Mouse (Mus musculus) 3134 (cell line): ENCODE results near the gene Pogk.

Experiments
- DNase-seq: peaks from one replicate; pipeline ENCODE4 v3.0.0-alpha.2; 2011; ENCODE audit warnings: low spot score; ENCODE audit not compliant: insufficient read length; ENCODE audit errors: extremely low read depth

The Pogk gene

GRCm38 (mm10) chr1:166409701-166410220, at the start of gene Pogk:
Pogk (minus strand) TSS chr1:166409863.
- no peak for DNase-seq

DNA sequence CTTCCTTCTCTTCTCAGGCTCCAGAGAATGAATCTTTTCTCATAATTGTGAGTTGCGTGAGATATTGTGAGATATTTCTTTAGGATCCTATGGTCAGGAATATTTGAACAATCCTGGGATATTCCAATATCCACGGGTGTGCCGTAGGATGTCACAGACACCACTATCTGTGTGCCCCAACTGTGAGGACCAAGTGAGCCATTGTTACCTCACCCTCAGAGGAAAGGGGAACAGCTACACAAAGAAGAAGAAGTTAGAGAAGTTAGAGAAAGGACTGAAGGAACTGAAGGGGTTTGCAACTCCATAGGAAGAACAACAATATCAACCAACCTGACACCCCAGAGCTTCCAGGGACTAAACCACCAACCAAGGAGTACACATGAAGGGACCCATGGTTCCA, 32.3 kb upstream of the Pogk start:
- DNase-seq = no peak

DNA sequence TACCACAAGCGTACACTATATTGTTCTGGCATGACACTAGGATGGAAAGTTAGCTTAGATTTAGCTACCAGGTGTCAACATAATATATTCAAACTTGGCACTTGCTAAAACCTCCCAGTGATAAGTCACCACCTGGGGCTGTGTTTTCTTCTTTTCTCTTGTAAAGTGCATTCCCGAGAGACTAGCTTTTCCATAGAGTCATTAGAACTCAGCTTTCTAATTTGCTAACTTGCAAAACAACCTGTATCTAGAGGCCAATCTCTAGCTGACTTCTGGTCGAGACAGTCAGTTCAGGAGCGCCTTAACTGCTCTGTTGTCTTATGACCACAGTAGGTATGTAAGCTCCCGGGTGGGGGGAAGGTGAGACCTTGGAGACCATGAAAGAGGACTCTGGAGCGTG, 29.8 kb upstream of the Pogk start:
- DNase-seq = no peak

- DNase-seq = no peak
Observed at GRCm38 (mm10) chr1:166429809-166430431, 20.3 kb upstream of the Pogk start.

GRCm38 (mm10) chr1:166429053-166429452, 19.4 kb upstream of the Pogk start:
- no peak for DNase-seq

- no peak for DNase-seq
Observed at GRCm38 (mm10) chr1:166412266-166412665, 2.6 kb upstream of the Pogk start.

DNA sequence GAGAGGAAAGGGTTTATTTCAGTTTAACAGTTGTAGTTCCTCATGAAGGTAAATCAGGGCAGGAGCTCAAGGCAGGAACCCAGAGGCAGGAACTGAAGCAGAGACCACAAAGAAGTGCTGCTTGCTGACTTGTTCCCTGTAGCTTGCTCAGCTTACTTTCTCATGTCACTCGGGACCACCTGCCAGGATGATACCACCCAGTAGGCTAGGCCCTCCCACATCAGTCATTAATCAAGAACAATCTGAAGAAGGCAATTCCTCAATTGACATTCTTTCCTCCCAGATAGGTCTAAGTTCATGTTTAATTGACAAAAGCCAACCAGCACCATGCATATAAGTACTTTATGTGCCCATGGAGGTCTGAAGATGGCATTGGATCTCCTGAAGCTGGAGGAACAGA, 1.9 kb upstream of the Pogk start:
- DNase-seq = no peak

- DNase-seq = no peak
Observed at GRCm38 (mm10) chr1:166409177-166409700, 424 bp downstream of the Pogk start.

GRCm38 (mm10) chr1:166403846-166404245, 5.8 kb downstream of the Pogk start:
- no peak for DNase-seq

DNA sequence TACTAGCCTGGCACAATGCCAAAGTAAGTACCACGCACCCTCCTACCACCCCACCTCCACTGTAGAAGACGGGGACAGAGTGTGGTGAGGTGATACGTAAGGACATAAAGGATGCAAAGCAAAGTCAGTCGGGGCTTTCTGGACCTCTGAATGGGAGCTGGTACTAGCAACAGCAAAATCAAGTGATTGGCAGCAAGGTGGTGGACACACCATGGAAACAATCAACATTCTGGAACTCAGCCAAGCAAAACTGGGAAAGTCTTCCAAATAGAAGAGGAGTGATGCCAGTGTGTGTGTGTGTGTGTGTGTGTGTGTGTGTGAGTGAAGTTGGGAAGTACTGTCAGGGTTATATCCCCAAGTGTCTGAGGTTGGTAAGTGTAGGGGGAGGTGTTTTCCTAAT, 7.7 kb downstream of the Pogk start:
- DNase-seq = no peak

GRCm38 (mm10) chr1:166401455-166401854, 8.2 kb downstream of the Pogk start:
- DNase-seq = no peak

GRCm38 (mm10) chr1:166396381-166396780, 13.3 kb downstream of the Pogk start:
- DNase-seq = no peak

- DNase-seq = no peak
Observed at GRCm38 (mm10) chr1:166395661-166396060, 14.0 kb downstream of the Pogk start.

- no peak for DNase-seq
Observed at GRCm38 (mm10) chr1:166394770-166395169, 14.9 kb downstream of the Pogk start.

GRCm38 (mm10) chr1:166391671-166392070, 18.0 kb downstream of the Pogk start:
- DNase-seq = no peak

- DNase-seq = no peak
Observed at GRCm38 (mm10) chr1:166389406-166390125, 20.1 kb downstream of the Pogk start.

GRCm38 (mm10) chr1:166388511-166388910, 21.2 kb downstream of the Pogk start:
- DNase-seq = no peak

DNA sequence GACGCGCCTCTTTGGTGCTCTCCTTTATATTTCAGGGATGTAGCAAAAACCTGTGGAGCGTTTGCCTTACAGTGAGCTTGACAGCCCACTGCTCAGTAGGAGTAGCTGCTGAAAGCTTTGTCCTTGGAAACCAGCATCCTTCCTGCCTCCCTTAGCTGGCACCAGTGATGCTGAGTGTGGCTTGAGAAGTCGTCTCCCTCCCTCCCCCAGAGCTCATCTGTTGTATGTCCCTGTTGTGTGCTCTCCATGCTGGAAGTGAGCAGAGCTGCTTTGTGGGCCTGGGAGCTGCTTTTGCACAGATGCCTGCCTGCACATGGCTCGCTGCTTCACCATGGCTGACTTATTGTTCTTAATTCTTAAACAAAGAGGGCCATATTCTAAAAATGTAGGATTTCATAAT, 24.2 kb downstream of the Pogk start:
- no peak for DNase-seq

GRCm38 (mm10) chr1:166384614-166385013, 25.0 kb downstream of the Pogk start:
- DNase-seq = no peak

GRCm38 (mm10) chr1:166382626-166383025, 27.0 kb downstream of the Pogk start:
- no peak for DNase-seq

DNA sequence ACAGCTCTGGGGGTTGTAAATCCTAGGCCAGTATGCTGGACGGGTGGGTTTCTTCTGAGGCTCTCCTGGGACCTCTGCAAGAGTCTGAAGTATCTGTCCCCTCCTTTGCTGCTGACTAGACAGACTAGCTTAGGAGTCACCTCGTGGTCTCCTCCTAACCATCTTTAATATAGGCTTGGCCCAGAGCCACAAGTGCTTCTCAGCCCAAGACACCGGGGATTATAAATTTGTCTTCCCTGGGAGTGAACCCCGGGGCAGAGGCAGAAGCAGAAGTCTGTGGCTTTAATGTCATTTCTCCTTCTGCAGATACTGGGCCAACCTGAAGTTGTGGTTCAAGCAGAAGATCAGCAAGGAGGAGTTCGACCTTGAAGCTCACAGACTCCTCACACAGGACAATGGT, 27.8 kb downstream of the Pogk start:
- DNase-seq = no peak

DNA sequence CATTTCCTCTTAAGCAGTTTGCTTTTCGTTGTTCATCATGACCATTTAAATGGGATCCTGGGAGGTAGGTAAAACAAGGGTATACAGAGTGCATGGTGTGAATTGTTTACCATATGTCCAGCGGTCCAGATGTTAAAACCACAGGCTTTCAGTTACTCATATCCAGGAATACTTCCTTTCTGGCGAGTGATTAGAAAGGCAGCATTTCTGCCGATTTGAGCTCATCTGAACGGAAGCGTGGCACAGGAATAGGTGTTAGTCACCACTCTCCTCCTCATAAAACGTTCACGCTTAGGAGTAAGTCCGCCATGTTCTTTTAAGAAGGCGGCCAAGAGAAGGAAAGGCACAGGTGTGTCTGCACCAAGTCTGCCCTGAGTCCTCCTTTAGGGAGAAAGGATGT, 28.3 kb downstream of the Pogk start:
- peak; percentile 59 for DNase-seq
